Mouse (Mus musculus): ENCODE measurements around the gene Kctd12.

- no peak for TF ChIP-seq CTCF (IDR thresholded peaks at IDR 0.05)
- TF ChIP-seq EP300 (IDR thresholded peaks at IDR 0.05), result peak; percentile 4; the same call in 1 of the 2 replicates
These were observed 1.5 kb downstream of the Kctd12 start for GRCm38 (mm10) chr14:102980986-102981385.
